Mouse (Mus musculus) c-Kit-negative CD71-positive TER-119-positive erythroid progenitor cells, embryonic 14.5 days (primary cell): ENCODE data around the gene Ercc6l.
"Not testable (repeated sequence)": the region's sequence is repeated elsewhere in the genome, so short reads cannot be mapped to it uniquely, and the experiment has no call there.

ENCODE experiments used
- DNase-seq: peaks from one replicate; pipeline ENCODE4 v3.0.0-alpha.2; 2013; ENCODE audit warnings: low read depth, low spot score

Gene Ercc6l

GRCm38 (mm10) chrX:102109349-102109748, 47.5 kb downstream of the Ercc6l start:
- DNase-seq, result not testable (repeated sequence)

DNA sequence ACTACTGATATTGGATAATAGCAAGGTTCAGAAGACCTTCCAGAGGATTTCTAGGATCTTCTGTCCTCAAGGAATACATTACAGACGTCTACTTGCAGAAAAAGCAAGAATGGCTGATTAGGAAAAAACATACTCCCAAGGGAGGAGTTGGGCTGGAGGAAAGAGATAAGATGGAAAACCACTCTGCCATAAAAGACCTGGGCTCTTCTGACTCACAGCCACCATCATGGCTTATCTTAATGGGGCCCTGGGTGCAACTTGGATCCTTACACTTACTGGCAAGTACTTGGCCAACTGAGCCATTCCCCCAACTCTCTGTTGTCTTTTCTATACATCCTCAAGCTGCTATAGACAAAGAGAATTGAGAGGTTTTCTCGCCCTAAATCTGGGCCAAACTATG, 53.1 kb downstream of the Ercc6l start:
- not testable (repeated sequence) for DNase-seq

DNA sequence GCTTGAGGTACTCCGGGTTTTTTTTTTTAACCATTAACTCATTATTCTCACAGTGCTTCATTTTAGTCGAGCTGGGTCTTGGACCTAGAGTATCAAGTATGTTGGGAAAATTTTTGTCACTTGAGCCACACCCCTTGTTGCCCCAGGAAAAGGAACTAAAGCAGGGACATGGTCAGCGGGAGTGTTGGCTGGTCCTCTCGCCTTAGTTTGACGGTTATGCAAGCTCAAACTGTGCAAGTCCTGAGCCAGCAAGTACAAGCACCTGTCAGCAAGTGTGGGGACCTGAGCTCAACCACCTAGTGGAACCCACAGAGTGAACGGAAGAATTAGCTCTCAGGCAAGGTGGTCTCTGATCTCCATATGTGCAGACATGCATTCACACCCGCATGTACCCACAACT, 55.0 kb downstream of the Ercc6l start:
- no peak for DNase-seq

DNA sequence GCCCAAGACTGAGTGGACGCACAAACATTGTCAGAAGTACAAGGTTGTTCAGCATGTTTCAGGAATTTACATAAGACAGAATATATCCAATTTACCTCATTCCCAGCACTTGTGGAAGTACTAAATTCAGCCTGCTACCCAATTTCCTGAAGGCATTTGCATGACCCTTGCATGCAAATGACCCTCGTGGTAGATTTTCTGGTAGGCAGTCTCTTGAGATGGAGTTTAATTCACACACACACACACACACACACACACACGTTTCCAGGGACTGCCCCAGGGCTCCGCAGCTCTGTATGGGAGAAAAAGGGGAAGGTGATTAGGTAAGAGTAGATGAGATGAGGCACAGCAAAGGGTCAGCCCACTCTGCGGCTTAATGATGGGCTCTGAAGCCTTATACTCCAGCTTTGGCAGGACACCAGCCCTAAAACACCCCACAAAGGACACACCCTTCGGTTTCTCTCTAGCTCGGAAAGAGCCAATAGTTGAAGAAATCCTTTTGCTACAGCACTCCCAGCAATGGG, 62.4 kb downstream of the Ercc6l start:
- no peak for DNase-seq
